Mouse (Mus musculus) heart, postnatal 0 days (tissue): ENCODE data around the gene Tead3. TPM values are rescaled to one million over a fixed set of nuclear protein-coding genes. Genes with fewer than 3 reads are reported as not detected.

Experiments used
- ATAC-seq: fragments of 200-750 bp; cut with Nextera tagmentation; 2 replicates; pipeline ENCODE4 v1.8.0; 2017; ENCODE audit warnings: low read depth, moderate number of reproducible peaks, moderate library complexity; ENCODE audit not compliant: insufficient read depth
- DNase-seq: peaks from one replicate; pipeline ENCODE4 v3.0.0-alpha.2; 2016; ENCODE audit warnings: low spot score
- H3K27ac ChIP-seq: fragments of 300-500 bp; sonication (generic); 2 replicates; pipeline ENCODE4 v1.5.1; 2014; ENCODE audit warnings: low read depth, mild to moderate bottlenecking
- H3K27me3 ChIP-seq: fragments of 300-500 bp; sonication (generic); 2 replicates; pipeline ENCODE4 v1.6.1; 2014; ENCODE audit warnings: low read length, mixed read lengths; ENCODE audit not compliant: control insufficient read depth, insufficient read depth
- H3K36me3 ChIP-seq: fragments of 300-500 bp; sonication (generic); replicated peaks from 2 replicates; pipeline ENCODE4 v1.6.1; 2014; ENCODE audit warnings: low read length, mixed read lengths; ENCODE audit not compliant: control insufficient read depth, insufficient read depth
- H3K4me1 ChIP-seq: fragments of 300-500 bp; sonication (generic); 2 replicates; pipeline ENCODE4 v1.6.1; 2014; ENCODE audit warnings: antibody characterized with exemption; ENCODE audit not compliant: control insufficient read depth, insufficient read depth
- H3K4me2 ChIP-seq: fragments of 300-500 bp; sonication (generic); 2 replicates; pipeline ENCODE4 v1.6.1; 2014; ENCODE audit warnings: low read depth, mild to moderate bottlenecking, low read length, moderate library complexity
- H3K4me3 ChIP-seq: fragments of 300-500 bp; sonication (generic); 2 replicates; pipeline ENCODE4 v1.5.1; 2014; ENCODE audit warnings: low read depth, low read length
- H3K9ac ChIP-seq: fragments of 300-500 bp; sonication (generic); replicated peaks from 2 replicates; pipeline ENCODE4 v1.6.1; 2014; ENCODE audit warnings: low read depth, low read length, mixed read lengths
- H3K9me3 ChIP-seq: fragments of 300-500 bp; sonication (generic); replicated peaks from 2 replicates; pipeline ENCODE4 v1.6.1; 2016; ENCODE audit warnings: low read length; ENCODE audit not compliant: control insufficient read depth
- CTCF ChIP-seq: IDR thresholded peaks from 2 replicates; pipeline ENCODE4 v1.5.1; 2016; ENCODE audit warnings: antibody characterized with exemption, control low read depth, low read depth
- EP300 ChIP-seq: IDR thresholded peaks from 2 replicates; pipeline ENCODE4 v1.6.1; 2016; ENCODE audit warnings: antibody characterized with exemption, low read depth
- WGBS: fragments of 180-500 bp; shearing (Covaris S2); extraction: QIAGEN DNeasy Blood & Tissue Kit; methylation state at CpG from one replicate; pipeline ENCODE4 v1.1.7; 2014; 5-methylcytosine and 5-hydroxymethylcytosine counted together
- polyA plus RNA-seq: library from polyadenylated mRNA; unstranded; fragments of >200 nt; fragmentation: Nextera tagmentation; extraction: Ambion mirVana; gene quantifications from 2 replicates; pipeline ENCODE4 v1.2.1, GENCODE M21; 2015
- total RNA-seq: library from RNA; depleted of rRNA; stranded (reverse); fragments of >200 nt; gene quantifications from 2 replicates; pipeline ENCODE4 v1.2.3, GENCODE M21; 2014; ENCODE audit warnings: low replicate concordance

The Tead3 gene
- total and polyA plus RNA-seq, 2 experiments from 2014 or later, result 3.2 to 13.1 TPM

- WGBS, result 42% methylated on average over 7 of the region's 7 CpGs
- Histone ChIP-seq H3K4me2 (peak overlapping the region; percentile 57), H3K27ac (peak overlapping the region; percentile 88), H3K27me3 (no peaks in the 10 kb centered on the region), H3K9me3 (no peaks in the 10 kb centered on the region), H3K4me1 (peaks cover 33% of the 10 kb centered on the region), H3K36me3 (peaks cover 6% of the 10 kb centered on the region; the same call in 1 of the 2 replicates), H3K4me3 (peak overlapping the region; percentile 19), H3K9ac (peak overlapping the region; percentile 61)
- ATAC-seq (peak; percentile 59), DNase-seq (no peak)
- TF ChIP-seq CTCF (no peak), EP300 (no peak)
Observed at GRCm38 (mm10) chr17:28340578-28340977, 10.0 kb downstream of the Tead3 start.

GRCm38 (mm10) chr17:28337547-28337946 is 13.1 kb downstream of the Tead3 start:
- Histone ChIP-seq H3K27me3 (no peaks in the 10 kb centered on the region), H3K9me3 (no peaks in the 10 kb centered on the region), H3K9ac (no peak overlapping the region), H3K27ac (no peak overlapping the region), H3K36me3 (peaks cover 13% of the 10 kb centered on the region; the same call in 1 of the 2 replicates), H3K4me3 (no peak overlapping the region), H3K4me1 (peaks cover 14% of the 10 kb centered on the region), H3K4me2 (no peak overlapping the region)
- WGBS, result 91% methylated on average over 7 of the region's 7 CpGs
- no peak for DNase-seq
- no peak for ATAC-seq
- no peak for TF ChIP-seq CTCF
- TF ChIP-seq EP300, result no peak

DNA sequence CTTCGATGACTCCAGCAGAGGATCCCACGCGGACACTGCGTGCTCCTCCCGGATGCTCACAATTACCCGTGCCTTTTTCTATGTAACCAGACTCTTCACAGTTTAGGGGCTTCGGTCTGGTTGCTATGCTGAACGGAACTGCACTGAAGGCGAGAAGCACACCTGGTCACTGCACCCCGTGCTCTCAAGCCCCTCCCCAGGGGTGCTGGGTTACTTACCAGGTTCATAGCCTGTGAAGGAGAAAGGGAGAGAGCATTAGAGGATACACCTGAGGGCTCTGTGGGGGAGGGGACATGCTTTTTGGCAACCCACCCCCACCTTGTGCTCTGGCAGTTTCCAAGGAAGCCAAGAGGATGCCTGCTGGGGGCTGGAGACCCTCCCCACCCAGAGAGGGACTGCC is 15.3 kb downstream of the Tead3 start:
- no peak overlapping the region for H3K9ac ChIP-seq
- TF ChIP-seq CTCF, result no peak
- TF ChIP-seq EP300, result no peak
- H3K4me3 ChIP-seq, result no peak overlapping the region
- H3K27me3 ChIP-seq, result no peaks in the 10 kb centered on the region
- H3K4me2 ChIP-seq, result no peak overlapping the region
- H3K9me3 ChIP-seq, result no peaks in the 10 kb centered on the region
- no peak overlapping the region for H3K27ac ChIP-seq
- peaks cover 26% of the 10 kb centered on the region for H3K36me3 ChIP-seq
- H3K4me1 ChIP-seq, result peaks cover 2% of the 10 kb centered on the region
- DNase-seq, result no peak
- WGBS, result 80% methylated on average over 10 of the region's 10 CpGs
- ATAC-seq, result no peak

- DNase-seq (no peak), ATAC-seq (no peak)
- Histone ChIP-seq H3K4me1 (peaks cover 10% of the 10 kb centered on the region), H3K9me3 (no peaks in the 10 kb centered on the region), H3K4me3 (no peak overlapping the region), H3K9ac (no peak overlapping the region), H3K4me2 (no peak overlapping the region), H3K36me3 (peaks cover 34% of the 10 kb centered on the region), H3K27ac (no peak overlapping the region), H3K27me3 (no peaks in the 10 kb centered on the region)
- 52% methylated on average over 31 of the region's 31 CpGs for WGBS
- TF ChIP-seq CTCF, result no peak
- TF ChIP-seq EP300, result no peak
Observed at GRCm38 (mm10) chr17:28332915-28333546, 17.6 kb downstream of the Tead3 start.

- TF ChIP-seq EP300 (no peak), CTCF (peak; percentile 35; the same call in 1 of the 2 replicates)
- peaks cover 17% of the 10 kb centered on the region for H3K4me1 ChIP-seq
- no peaks in the 10 kb centered on the region for H3K9me3 ChIP-seq
- no peak overlapping the region for H3K27ac ChIP-seq
- 56% methylated on average over 13 of the region's 13 CpGs for WGBS
- DNase-seq, result no peak
- H3K4me3 ChIP-seq, result no peak overlapping the region
- no peak overlapping the region for H3K4me2 ChIP-seq
- peaks cover 31% of the 10 kb centered on the region for H3K36me3 ChIP-seq
- no peak for ATAC-seq
- no peaks in the 10 kb centered on the region for H3K27me3 ChIP-seq
- H3K9ac ChIP-seq, result no peak overlapping the region
Observed at GRCm38 (mm10) chr17:28332113-28332914, 18.3 kb downstream of the Tead3 start.
